Mouse (Mus musculus): ENCODE measurements around the gene Abca17. TPM values are rescaled to one million over a fixed set of nuclear protein-coding genes. Genes with fewer than 3 reads are reported as not detected.

Abca17 gene
- total RNA-seq, 2 experiments from 2014 or later, result 0.96 to 1.1 TPM

GRCm38 (mm10) chr17:24236921-24237320, 113.9 kb downstream of the Abca17 start:
- DNase-seq, result no peak

DNA sequence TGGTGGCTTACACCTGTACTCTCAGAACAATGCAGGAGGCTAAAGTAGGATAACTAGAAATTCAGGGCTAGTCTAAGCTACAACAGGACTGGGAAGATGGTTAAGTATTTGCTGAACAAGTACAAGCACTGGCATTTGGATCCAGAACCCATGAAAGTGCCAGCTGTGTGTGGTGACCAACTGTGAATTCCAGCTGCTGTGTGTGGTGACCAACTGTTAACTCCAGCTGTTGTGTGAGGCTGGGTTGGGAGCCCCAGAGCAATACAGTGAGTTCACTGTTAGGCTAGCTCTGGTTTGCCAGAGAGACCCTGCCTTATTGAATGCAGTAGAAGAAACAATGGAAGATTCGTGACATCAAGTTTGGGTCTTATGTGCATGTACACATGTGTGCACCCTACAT, 114.4 kb downstream of the Abca17 start:
- DNase-seq, result no peak

DNA sequence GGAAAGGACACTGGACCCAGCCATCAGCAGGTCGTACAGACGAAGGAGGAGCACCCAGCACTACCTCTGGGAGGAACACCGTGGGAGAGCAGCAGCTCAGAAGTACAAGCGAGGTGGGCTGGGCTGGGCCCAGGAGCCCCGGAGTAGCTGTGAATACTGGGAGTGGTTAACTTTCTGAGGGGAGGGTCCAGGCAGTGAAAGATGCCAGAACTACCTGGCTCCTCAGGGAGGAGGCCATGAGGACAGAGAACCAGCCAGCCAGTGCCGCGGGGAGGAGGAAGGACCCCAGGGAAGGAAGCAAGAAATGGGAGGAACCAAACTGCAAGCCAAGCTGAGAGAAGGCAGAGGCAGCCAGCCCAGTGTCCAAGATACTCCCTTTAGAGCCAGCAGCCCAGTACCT, 122.9 kb downstream of the Abca17 start:
- no peak for DNase-seq

- no peak for DNase-seq
These were observed 124.1 kb downstream of the Abca17 start for GRCm38 (mm10) chr17:24226721-24227120.

DNA sequence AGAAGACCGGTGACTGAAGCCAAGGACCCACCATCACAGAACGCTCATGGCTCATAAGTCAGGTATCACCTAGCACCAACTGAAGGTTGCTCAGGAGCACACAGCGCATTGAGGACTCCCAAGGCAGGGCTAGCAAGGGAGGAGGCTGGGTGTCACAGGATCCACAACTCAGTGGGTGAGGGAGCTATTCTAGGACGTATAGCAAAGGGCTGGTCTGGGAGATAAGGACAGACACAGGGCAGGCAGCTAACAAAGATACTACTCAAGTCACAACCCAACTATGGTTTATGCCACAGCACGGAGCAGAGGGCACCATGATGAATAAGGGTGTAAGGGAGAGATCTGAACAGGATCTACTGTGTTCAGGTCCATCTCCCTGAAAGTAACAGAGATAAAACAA, 125.0 kb downstream of the Abca17 start:
- DNase-seq, result no peak

DNA sequence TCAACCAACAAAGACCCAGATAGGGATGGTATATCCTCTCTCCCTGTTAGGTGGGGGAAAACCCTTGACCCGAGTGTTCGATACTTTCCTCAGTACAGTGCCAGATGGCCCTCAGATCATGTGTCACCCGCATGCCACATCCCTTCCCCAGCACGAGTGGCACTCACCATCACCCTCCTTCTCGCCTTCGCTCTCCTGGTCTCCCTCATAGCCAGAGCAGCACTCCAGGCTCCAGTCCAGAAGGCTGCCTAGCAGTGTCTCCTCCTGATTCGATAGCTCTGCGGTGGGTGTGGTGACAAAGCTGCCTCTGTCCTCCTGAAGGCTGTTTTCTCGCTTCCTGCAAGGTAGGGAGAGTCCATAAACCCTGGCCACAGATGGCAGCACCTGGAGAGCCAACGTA, 126.1 kb downstream of the Abca17 start:
- DNase-seq, result no peak

DNA sequence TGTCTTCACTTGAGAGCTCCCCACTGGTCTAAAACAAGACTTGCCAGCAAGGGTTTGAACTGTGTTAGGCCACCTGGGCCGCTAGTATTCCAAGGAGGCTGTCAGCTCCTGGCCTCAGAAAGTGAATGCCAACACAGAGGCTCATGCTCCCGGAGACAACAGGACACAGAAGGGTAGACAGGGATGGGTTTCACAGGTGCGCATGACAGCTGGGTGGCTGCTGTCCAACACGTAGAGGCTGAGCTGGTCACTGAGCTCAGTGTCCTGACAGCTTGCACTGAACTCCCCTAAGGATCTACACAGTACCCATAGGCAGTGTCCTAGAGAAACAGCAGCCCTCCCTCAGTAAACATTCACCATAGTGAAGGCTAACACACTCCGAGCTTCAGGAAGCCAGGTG, 127.4 kb downstream of the Abca17 start:
- DNase-seq, result no peak

GRCm38 (mm10) chr17:24222653-24223052, 128.2 kb downstream of the Abca17 start:
- no peak for DNase-seq

DNA sequence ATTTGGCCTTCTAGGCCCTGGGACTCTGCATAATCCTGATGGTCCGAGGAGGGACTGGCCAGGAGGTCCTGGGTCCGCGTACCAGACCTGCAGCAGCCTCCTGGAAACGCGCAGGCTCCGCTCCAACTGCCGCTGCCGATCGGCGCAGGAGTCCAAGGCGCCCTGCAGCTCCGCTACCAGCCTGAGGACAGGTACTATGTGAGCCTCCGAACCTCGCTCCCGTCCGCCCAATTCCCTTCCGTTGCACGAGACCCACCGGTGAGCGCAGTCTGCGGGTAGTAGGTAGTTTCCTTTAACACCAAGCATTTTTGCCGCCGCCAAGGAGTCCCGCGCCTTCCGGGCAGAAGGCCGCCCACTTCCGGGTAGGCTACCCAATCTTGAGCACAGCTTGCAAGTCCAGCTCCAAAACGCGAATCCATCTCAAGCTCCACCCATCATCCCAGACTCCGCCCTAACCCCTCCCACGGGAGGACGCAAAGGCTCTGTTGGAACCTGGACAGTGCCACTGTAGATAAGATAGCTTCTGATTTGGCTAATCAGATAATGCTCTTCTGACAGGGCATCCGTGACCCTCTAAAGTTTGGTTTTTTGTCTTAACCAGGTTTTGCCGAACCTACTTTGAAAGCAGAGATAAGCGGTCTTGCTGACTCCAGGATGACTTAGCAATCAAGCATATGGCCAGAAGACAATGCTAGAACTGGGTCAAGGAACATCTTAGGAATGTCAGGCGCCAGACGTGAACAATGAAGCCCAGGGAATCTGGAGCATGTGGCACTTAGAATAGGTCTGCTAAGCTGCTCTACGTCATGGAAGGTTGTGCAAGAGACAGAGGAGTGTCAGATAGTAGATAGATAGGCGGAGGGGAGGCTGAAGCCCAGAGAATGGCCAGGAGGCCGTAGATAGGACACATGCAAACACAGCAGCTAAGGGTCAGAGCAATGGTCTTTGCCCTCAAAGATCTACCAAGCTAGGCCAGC, 130.1 kb downstream of the Abca17 start, which contains the start of gene Tedc2:
Gene Tedc2, minus strand, starts transcription at position 417 of the 977 bp plus-strand sequence.
- DNase-seq, result peak; percentile 91

DNA sequence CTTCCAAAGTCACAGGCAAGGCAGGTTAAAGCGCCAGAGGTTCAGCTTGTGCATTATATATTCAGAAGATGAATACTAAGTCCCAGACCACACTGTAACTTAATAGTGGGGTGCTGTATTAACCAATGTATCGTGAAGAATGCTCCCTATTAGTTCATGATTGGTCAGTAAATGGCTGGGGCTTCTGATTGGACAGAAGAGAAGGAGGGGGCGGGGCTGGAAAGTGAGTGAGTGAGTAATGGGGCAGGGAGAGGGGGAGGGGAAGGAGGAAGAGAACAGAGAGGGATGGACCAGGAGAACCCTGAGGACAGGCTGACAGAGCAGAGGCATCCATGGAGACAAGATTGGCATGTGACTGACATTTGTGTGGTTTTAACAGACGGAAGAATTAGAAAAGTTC, 134.0 kb downstream of the Abca17 start:
- DNase-seq, result no peak

Small RNA genes lying within 50 kb of the gene (microRNA-seq; reads per million reads assigned to microRNA genes)
- gene Gm24427 (0 reads per million in 2 experiments), gene Mir5134 (0.60 to 0.85 reads per million in 2 experiments), gene Mir6965 (0 to 0.21 reads per million in 2 experiments)

Other genes with a start within 250 kb of the Abca17 start
- gene Pdpk1, start 200.1 kb downstream of the Abca17 start, total RNA-seq (2021), result 100 to 1,000 TPM; 104 to 105 TPM
- gene Amdhd2, start 187.3 kb downstream of the Abca17 start, total RNA-seq (2021), result 10 to 100 TPM; 36.1 to 39.4 TPM
- gene Atp6v0c, start 181.4 kb downstream of the Abca17 start, total RNA-seq (2021), result 1,000 to 10,000 TPM; 1,151 to 1,277 TPM
- 10 to 100 TPM; 60.9 to 64.6 TPM for gene Tbc1d24, start 145.5 kb downstream of the Abca17 start, total RNA-seq (2021)
- gene Ntn3, start 141.5 kb downstream of the Abca17 start, total RNA-seq (2021), result 1 to 10 TPM; 8.0 to 9.9 TPM
- gene Tedc2, start 130.2 kb downstream of the Abca17 start, total RNA-seq (2021), result 1 to 10 TPM; 8.3 to 9.3 TPM
- 1 to 10 TPM; 4.9 to 6.1 TPM for gene Ccnf, start 99.6 kb downstream of the Abca17 start, total RNA-seq (2021)
- 10 to 100 TPM; 64.8 to 65.3 TPM for gene Abca3, start 882 bp upstream of the Abca17 start, total RNA-seq (2021)
- gene Rnps1, start 63.5 kb upstream of the Abca17 start, total RNA-seq (2021), result 100 to 1,000 TPM; 123 to 127 TPM
- gene Eci1, start 75.6 kb upstream of the Abca17 start, total RNA-seq (2021), result 10 to 100 TPM; 29.2 to 30.2 TPM
- 10 to 100 TPM; 11.0 to 14.2 TPM for gene Dnase1l2, start 92.0 kb upstream of the Abca17 start, total RNA-seq (2021)
- gene E4f1, start 119.2 kb upstream of the Abca17 start, total RNA-seq (2021), result 10 to 100 TPM; 30.3 to 42.7 TPM
- gene Pgp, start 119.3 kb upstream of the Abca17 start, total RNA-seq (2021), result 10 to 100 TPM; 62.3 to 66.4 TPM
- gene Bricd5, start 122.8 kb upstream of the Abca17 start, total RNA-seq (2021), result 1 to 10 TPM; 1.9 to 2.6 TPM
- 10 to 100 TPM; 40.7 to 45.0 TPM for gene Mlst8, start 128.0 kb upstream of the Abca17 start, total RNA-seq (2021)
- gene Caskin1, start 137.5 kb upstream of the Abca17 start, total RNA-seq (2021), result 100 to 1,000 TPM; 158 to 160 TPM
- 10 to 100 TPM; 86.7 to 95.1 TPM for gene Traf7, start 176.9 kb upstream of the Abca17 start, total RNA-seq (2021)
- 10 to 100 TPM; 72.9 to 76.8 TPM for gene Rab26, start 183.1 kb upstream of the Abca17 start, total RNA-seq (2021)
- 10 to 100 TPM; 84.9 to 95.3 TPM for gene Pkd1, start 198.8 kb upstream of the Abca17 start, total RNA-seq (2021)